Mouse (Mus musculus) liver, embryonic 16.5 days (tissue): ENCODE measurements around the gene Slmap. TPM values are rescaled to one million over a fixed set of nuclear protein-coding genes. Genes with fewer than 3 reads are reported as not detected.
"Not testable (repeated sequence)": the region's sequence is repeated elsewhere in the genome, so short reads cannot be mapped to it uniquely, and the experiment has no call there.

Experiments
- ATAC-seq: fragments of 200-750 bp; cut with Nextera tagmentation; 2 replicates; pipeline ENCODE4 v1.8.0; 2017; ENCODE audit warnings: low read depth, mild to moderate bottlenecking, moderate number of reproducible peaks, moderate library complexity
- H3K27ac ChIP-seq: fragments of 300-500 bp; sonication (generic); 2 replicates; pipeline ENCODE4 v1.5.1; 2014; ENCODE audit warnings: mild to moderate bottlenecking, low read length
- H3K27me3 ChIP-seq: fragments of 300-500 bp; sonication (generic); 2 replicates; pipeline ENCODE4 v1.6.1; 2014; ENCODE audit warnings: low read depth, low read length, mixed read lengths; ENCODE audit not compliant: control insufficient read depth, insufficient read depth
- H3K36me3 ChIP-seq: fragments of 300-500 bp; sonication (generic); 2 replicates; pipeline ENCODE4 v1.6.1; 2014; ENCODE audit warnings: mild to moderate bottlenecking; ENCODE audit not compliant: control insufficient read depth, insufficient read depth
- H3K4me1 ChIP-seq: fragments of 300-500 bp; sonication (generic); 2 replicates; pipeline ENCODE4 v1.6.1; 2014; ENCODE audit warnings: low read depth, low read length, mixed read lengths; ENCODE audit not compliant: control insufficient read depth
- H3K4me2 ChIP-seq: fragments of 300-500 bp; sonication (generic); 2 replicates; pipeline ENCODE4 v1.6.1; 2014; ENCODE audit warnings: low read depth, low read length, mixed read lengths
- H3K4me3 ChIP-seq: fragments of 300-500 bp; sonication (generic); 2 replicates; pipeline ENCODE4 v1.5.1; 2014; ENCODE audit warnings: low read depth, mild to moderate bottlenecking, low read length
- H3K9ac ChIP-seq: fragments of 300-500 bp; sonication (generic); 2 replicates; pipeline ENCODE4 v1.6.1; 2014; ENCODE audit warnings: low read depth, low read length
- H3K9me3 ChIP-seq: fragments of 300-500 bp; sonication (generic); replicated peaks from 2 replicates; pipeline ENCODE4 v1.6.1; 2016; ENCODE audit warnings: low read length; ENCODE audit not compliant: control insufficient read depth
- WGBS: fragments of 180-500 bp; shearing (Covaris S2); extraction: QIAGEN DNeasy Blood & Tissue Kit; methylation state at CpG from one replicate; pipeline ENCODE4 v1.1.7; 2014; ENCODE audit not compliant: insufficient replicate concordance; 5-methylcytosine and 5-hydroxymethylcytosine counted together
- polyA plus RNA-seq: library from polyadenylated mRNA; unstranded; fragments of >200 nt; fragmentation: Nextera tagmentation; extraction: Ambion mirVana; gene quantifications from 2 replicates; pipeline ENCODE4 v1.2.1, GENCODE M21; 2015

Slmap gene
- polyA plus RNA-seq, 1 experiment from 2014 or later: 7.5 TPM

DNA sequence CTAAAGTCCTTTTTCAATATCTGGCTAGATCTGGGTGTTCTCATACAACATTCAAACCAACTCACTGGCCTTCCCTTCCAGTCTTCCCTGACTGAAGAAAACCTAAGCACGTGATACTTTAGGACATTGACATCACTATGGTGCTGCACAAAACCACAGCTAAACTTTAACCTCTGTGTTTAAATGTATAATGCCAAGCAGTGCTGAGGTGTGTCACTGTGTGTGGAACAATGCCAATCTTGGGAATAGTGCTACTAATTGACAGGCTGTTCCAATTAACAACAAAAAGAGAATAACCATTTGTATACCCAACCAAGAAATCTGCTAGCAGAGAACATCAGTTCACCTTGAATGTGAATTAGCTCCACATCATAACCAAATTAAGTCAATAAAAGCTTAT, 121.2 kb downstream of the Slmap start:
- Histone ChIP-seq H3K9me3 (no peaks in the 10 kb centered on the region), H3K4me1 (no peaks in the 10 kb centered on the region), H3K4me3 (no peak overlapping the region), H3K36me3 (peaks cover 2% of the 10 kb centered on the region), H3K9ac (no peak overlapping the region), H3K27me3 (no peaks in the 10 kb centered on the region), H3K27ac (no peak overlapping the region), H3K4me2 (no peak overlapping the region)
- ATAC-seq: no peak
- WGBS: 63% methylated on average over 1 of the region's 1 CpGs

DNA sequence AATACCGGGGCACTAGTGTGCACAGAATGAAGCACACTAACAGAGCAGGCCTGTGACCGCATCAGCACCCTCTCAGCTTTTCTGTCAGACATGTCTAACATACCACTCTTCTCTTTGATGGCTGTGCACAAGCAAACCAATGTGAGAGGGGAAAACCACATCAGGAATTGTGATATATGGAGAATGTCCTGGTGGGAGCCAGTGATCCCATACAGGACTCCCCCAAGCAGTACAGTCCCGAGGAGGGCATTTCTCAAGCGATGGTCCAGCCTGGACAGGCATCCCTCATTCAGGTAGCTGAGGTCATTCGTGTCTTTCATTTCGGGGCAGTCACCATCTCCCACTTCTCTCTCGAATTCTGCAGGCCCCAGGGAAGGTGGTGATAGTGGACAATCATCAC, 128.0 kb downstream of the Slmap start:
- Histone ChIP-seq H3K4me3 (no peak overlapping the region), H3K9me3 (no peaks in the 10 kb centered on the region), H3K4me1 (no peaks in the 10 kb centered on the region), H3K36me3 (no peaks in the 10 kb centered on the region), H3K9ac (no peak overlapping the region), H3K27me3 (no peaks in the 10 kb centered on the region), H3K27ac (no peak overlapping the region), H3K4me2 (no peak overlapping the region)
- 82% methylated on average over 7 of the region's 7 CpGs for WGBS
- no peak for ATAC-seq

- Histone ChIP-seq H3K9ac (no peak overlapping the region), H3K4me1 (no peaks in the 10 kb centered on the region), H3K4me3 (no peak overlapping the region), H3K4me2 (no peak overlapping the region), H3K27me3 (no peaks in the 10 kb centered on the region), H3K36me3 (no peaks in the 10 kb centered on the region), H3K9me3 (no peaks in the 10 kb centered on the region; the same call in 1 of the 2 replicates), H3K27ac (no peak overlapping the region)
- WGBS: 74% methylated on average over 7 of the region's 7 CpGs
- no peak for ATAC-seq
Measured at GRCm38 (mm10) chr14:26398508-26399160, 136.1 kb downstream of the Slmap start.

DNA sequence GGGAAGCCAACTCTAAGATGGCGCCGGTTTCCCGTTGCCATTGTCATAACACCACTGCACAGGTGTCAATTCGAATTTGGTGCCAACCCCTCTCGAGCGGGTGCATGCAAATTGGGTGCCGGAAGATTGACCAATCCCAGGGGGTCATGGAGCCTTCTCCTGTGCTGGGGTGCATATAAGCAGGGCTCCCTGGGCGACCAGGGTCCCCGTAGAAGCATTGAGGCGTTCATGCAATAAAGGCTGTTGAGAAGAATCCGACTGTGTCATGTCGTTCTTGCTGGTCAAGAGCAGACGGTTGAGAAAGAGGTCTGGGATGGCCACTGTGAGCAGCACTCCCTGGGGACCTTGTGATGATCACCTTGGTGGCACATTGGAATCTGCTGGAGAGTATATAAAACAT, 142.9 kb downstream of the Slmap start:
- Histone ChIP-seq H3K27me3 (no peaks in the 10 kb centered on the region), H3K36me3 (no peaks in the 10 kb centered on the region), H3K4me1 (no peaks in the 10 kb centered on the region), H3K4me3 (no peak overlapping the region), H3K27ac (no peak overlapping the region), H3K9ac (no peak overlapping the region), H3K9me3 (no peaks in the 10 kb centered on the region; the same call in 1 of the 2 replicates), H3K4me2 (no peak overlapping the region)
- WGBS: 73% methylated on average over 13 of the region's 13 CpGs
- ATAC-seq: no peak

- 42% methylated on average over 2 of the region's 2 CpGs for WGBS
- H3K27ac ChIP-seq, H3K4me2 ChIP-seq, H3K9ac ChIP-seq, H3K4me1 ChIP-seq, H3K27me3 ChIP-seq, ATAC-seq, H3K36me3 ChIP-seq, H3K9me3 ChIP-seq, H3K4me3 ChIP-seq: not testable (repeated sequence)
Measured at GRCm38 (mm10) chr14:26388961-26389360, 145.8 kb downstream of the Slmap start.

DNA sequence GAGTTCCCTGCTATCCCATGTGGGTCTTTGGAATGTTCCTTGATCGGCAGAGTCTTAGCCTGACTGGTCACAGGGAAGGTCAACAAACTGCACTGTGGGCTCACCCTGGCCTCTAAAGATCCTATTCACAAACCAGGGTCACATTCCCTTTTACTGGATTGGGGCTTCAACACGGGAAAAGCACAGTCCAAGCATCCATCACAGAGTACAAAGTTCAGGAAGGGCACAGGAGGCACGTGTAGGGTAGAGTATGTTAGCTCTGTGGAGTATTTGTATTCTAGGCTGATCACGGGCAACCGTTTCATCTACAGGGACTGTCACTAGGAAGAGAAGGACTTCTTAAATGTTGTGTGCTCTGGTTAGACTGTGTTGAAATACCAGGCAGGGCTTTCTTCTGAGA, 147.7 kb downstream of the Slmap start:
- 46% methylated on average over 5 of the region's 5 CpGs for WGBS
- peak; percentile 60 for ATAC-seq

DNA sequence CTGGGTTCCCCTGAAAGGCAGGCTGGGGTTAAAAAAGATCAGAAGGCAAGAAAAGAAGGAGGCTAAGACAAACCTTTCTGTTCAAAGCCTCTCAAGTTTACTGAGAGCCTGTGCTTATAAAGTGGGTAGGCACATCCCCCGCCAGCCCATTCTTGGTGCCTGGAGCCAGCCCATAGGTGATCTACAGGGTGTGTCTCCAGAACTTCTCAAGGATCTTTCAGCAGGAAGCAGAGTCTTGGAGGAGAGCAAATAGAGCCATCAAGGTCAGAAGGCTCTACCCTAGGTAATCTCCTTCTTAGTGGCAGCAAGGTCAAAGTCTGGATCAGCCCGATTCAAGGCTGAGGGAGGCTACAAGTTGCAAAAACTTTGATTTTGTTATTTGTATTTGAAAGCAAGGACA, 149.1 kb downstream of the Slmap start:
- not testable (repeated sequence) for H3K4me1 ChIP-seq, H3K27ac ChIP-seq, H3K4me3 ChIP-seq, H3K9ac ChIP-seq, ATAC-seq, H3K27me3 ChIP-seq, H3K9me3 ChIP-seq, H3K4me2 ChIP-seq, H3K36me3 ChIP-seq
- 62% methylated on average over 2 of the region's 2 CpGs for WGBS

More for the DNA sequence above, 147.7 kb downstream of the Slmap start:
- not testable (repeated sequence) for H3K4me3 ChIP-seq, H3K27me3 ChIP-seq, H3K9me3 ChIP-seq, H3K4me2 ChIP-seq, H3K9ac ChIP-seq, H3K36me3 ChIP-seq, H3K27ac ChIP-seq, H3K4me1 ChIP-seq

DNA sequence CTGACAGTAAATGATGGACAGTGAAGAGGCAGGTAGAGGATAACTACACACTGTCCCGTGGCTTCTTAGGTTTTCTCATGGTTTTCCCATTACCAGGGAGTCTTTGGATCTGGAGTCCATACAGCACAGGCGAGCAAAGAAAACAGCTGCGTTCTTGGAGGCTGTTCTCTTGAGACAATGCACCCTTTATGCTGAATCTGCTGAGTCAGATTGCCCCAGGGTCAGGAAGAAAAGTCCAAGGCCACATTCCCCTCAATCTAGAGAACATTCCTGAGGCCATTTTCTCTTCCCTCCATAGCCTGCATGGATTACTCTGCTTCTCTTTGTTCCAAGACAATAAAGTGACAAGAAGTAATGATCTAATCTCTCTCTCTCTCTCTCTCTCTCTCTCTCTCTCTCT, 155.7 kb downstream of the Slmap start:
- Histone ChIP-seq H3K36me3 (no peaks in the 10 kb centered on the region), H3K9me3 (no peaks in the 10 kb centered on the region), H3K27ac (no peak overlapping the region), H3K4me2 (no peak overlapping the region), H3K4me3 (no peak overlapping the region), H3K27me3 (no peaks in the 10 kb centered on the region), H3K4me1 (no peaks in the 10 kb centered on the region), H3K9ac (no peak overlapping the region)
- WGBS: 42% methylated on average over 3 of the region's 3 CpGs
- ATAC-seq: no peak

DNA sequence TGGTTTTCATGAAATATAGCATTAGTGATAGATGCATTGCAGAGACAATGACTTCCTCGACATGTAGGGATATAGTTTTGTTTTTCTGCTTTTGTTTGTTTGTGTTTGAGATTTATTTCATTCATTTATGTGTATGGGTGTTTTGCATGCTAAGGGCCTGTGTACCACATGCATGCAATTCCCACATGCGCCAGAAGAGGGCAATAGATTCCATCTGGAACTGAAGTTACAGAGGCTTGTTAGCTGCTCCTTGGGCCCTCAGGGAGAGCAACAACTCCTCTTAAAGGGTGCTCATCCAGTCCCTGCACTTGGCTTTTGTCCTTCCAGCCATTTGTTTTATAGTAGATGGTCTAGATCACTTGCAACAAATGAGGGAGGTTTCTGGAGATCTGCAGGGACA, 158.1 kb downstream of the Slmap start:
- Histone ChIP-seq H3K9me3 (no peaks in the 10 kb centered on the region), H3K27ac (no peak overlapping the region), H3K9ac (no peak overlapping the region), H3K36me3 (no peaks in the 10 kb centered on the region), H3K4me2 (no peak overlapping the region), H3K4me3 (no peak overlapping the region), H3K4me1 (no peaks in the 10 kb centered on the region), H3K27me3 (no peaks in the 10 kb centered on the region)
- WGBS: 1% methylated on average over 2 of the region's 2 CpGs
- ATAC-seq: no peak
